Mouse (Mus musculus) hindlimb bud, embryonic 11.5 days (tissue): ENCODE results near the gene Gm10273.
A peak's percentile ranks its signal among the peaks of the same experiment; 100 is the strongest.
"Not testable (repeated sequence)": the region's sequence is repeated elsewhere in the genome, so short reads cannot be mapped to it uniquely, and the experiment has no call there.

Experiments used
- DNase-seq: peaks from one replicate; pipeline ENCODE4 v3.0.0-alpha.2; 2012; ENCODE audit warnings: low read depth, low spot score; ENCODE audit errors: extremely low spot score

The Gm10273 gene

GRCm38 (mm10) chr10:59395461-59395860 is at the start of gene Gm10273:
Gene Gm10273 (plus strand): TSS chr10:59395632.
- not testable (repeated sequence) for DNase-seq

DNA sequence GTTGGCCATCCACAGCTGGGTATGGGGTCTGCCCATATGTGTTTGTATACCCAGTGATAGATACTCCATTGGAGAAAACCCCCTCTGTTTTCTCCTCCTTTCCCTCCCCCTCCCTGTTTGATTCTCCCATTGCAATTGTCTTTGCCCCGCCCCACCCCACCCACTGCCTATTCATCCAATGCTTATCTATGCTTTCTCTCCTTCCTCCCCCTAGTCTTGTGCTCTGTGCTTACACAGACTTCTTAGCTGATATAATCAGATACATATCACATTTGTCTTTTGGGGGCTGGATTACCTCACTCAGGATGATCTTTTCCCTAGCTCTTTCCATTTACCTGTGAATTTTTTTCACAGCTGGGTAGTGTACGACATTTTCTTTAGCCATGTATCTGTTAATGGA is 48.9 kb upstream of the Gm10273 start:
- no peak for DNase-seq

- no peak for DNase-seq
These were observed 47.2 kb upstream of the Gm10273 start for GRCm38 (mm10) chr10:59348200-59348599.

DNA sequence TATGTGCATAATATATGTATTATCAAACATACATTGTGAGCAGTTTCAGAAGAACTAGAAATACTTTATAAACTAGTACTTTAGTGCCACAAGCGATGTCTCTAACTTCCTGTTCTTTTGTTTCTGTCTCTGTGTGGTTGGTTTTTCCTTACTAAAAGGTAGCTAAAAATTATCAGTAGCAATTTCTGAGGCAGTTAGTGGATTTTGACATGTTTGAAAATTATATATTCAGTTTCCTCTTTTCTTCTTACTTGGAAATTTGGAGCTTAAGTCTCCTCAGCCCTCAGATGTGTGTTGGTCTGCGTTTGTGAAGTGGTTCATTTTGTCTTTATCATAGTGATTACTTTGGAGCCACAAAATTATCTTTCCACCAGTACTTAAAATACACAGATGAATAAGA is 45.9 kb upstream of the Gm10273 start:
- no peak for DNase-seq

GRCm38 (mm10) chr10:59353065-59353464 is 42.4 kb upstream of the Gm10273 start:
- no peak for DNase-seq

GRCm38 (mm10) chr10:59354120-59354519 is 41.3 kb upstream of the Gm10273 start:
- DNase-seq = no peak

- DNase-seq = no peak
These were observed 40.4 kb upstream of the Gm10273 start for GRCm38 (mm10) chr10:59355020-59355419.

GRCm38 (mm10) chr10:59358744-59359143 is 36.7 kb upstream of the Gm10273 start:
- no peak for DNase-seq

GRCm38 (mm10) chr10:59363208-59363607 is 32.2 kb upstream of the Gm10273 start:
- no peak for DNase-seq

DNA sequence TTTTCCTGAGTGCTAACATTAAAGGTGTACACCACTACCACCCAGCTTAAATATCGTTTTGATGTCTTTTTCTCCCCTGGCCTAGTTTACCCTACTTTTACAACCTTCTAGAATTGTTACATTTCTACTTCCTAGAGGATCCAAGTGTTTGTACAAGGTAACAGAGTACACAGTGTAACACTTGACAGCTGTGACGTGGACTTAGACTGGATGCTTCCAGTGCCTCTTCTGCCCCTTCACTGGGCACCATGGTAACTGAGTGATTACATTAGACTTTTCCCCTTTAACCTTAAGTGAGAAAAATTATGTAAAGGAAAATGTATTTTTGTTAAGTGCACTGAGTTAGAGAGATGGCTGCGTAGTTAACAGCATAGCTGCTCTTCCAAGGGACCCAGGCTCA is 30.9 kb upstream of the Gm10273 start:
- DNase-seq = no peak

GRCm38 (mm10) chr10:59365804-59366589 is 29.4 kb upstream of the Gm10273 start:
- DNase-seq = no peak

DNA sequence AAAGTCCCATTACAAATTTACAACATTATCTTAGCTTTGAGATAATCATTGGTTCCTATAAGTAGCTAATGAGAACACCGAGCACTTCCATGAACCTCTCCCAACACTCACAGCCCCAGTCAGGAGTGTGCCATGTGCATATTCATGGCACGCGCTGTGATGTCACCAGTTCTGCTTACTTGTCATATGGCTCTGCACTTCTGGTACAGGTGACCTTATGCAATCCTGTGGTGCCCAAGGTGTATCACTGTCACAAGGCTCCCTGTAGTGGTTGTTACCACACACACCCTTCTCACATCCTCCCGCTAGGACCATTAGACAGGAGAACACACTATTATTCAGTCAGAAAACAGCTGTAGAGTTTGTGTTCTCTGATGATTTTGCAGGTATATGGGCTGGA is 28.7 kb upstream of the Gm10273 start:
- DNase-seq = no peak

DNA sequence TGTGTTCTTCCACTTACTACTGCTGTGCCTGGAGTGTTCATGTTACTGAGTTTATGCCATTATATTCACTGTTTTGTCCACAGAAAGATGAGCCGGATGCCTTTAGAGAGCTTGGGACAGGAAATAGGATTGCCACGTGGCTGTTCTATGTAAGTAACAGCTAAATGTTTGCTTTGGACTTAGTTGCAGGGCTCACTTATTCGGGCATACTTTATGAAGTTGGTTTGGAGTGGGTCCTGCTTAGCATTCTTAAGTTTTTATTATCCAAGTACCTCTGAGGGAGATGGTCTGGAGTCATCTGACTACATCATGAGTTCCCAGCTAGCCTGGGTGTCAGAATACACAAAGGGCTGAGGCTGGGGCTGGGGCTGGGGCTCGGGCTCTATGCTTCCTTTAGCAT is 28.2 kb upstream of the Gm10273 start:
- no peak for DNase-seq

GRCm38 (mm10) chr10:59368729-59369128 is 26.7 kb upstream of the Gm10273 start:
- no peak for DNase-seq

DNA sequence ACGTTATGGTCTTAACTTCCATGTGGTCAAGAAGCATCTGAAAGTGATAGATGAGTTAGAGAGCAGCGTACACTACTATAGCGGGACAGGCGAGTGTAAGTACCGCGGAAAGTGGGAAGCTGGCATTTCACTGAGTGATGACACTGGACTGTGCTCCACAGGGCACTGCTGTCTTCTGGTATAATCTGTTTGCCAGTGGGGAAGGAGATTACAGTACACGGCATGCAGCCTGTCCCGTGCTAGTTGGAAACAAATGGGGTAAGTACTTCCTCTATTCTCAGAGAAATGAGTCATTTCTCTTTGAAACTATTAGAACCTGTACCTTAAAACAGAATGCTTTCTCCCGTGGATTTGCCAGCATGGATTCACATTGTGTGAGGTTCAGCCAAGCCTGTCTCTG is 26.0 kb upstream of the Gm10273 start:
- DNase-seq = no peak

DNA sequence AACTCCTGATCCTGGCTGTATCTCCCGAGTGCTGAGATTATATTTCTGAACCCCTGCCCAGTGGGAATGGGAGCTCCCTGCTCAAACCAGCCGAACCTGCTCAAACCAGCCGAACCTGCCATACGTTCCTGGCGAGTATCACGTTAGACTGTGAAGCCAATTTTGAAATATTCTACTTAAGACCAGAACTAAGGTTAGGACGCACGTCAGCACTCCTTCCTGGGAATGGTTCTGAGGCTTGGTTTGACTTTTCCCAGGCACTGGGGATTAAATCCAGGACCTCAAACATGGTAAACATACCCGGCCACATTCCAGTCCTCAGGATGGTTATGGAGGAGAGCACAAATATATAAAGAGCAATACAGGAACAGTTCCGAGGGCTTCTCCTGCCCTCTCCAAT is 17.5 kb upstream of the Gm10273 start:
- DNase-seq = no peak

DNA sequence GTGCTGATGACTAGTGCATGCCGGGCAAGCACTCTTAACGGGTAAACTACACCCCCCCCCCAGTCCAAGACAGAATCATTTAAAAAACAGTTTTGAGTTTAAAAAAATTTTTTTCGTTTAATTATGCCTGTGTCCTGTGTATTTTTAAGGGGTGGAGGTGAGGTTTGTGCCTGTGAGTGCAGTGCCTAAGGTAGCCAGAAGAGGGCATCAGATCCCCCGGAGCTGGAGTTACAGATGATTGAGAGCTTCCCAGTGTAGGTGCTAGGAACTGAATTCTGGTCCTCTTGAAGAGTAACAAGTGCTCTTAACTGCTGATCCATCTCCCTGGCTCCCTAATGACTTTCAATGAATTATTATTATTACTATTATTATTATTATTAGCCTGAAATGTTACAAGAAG is 16.7 kb upstream of the Gm10273 start:
- no peak for DNase-seq

DNA sequence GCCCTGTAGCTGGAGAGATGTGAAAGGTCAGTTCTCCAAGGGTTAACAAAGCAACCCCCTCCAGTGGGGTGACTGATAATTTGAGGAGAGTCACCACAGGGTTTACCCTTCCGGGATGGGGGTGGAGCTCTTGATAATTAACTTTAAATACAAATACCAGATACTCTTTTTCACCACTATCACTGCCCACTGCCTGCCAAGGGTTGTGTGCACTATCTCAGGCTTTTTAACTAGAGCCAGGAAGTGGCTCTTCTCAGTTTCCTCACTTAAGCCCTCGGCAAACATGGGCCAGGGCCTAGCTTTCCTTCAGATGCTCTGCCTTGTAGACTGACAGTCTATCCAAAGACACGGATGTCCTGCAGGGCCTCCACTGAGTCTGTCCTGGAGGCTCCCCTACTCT is 15.5 kb upstream of the Gm10273 start:
- no peak for DNase-seq

- DNase-seq = no peak
These were observed 15.0 kb upstream of the Gm10273 start for GRCm38 (mm10) chr10:59380411-59380821.

GRCm38 (mm10) chr10:59381563-59381962 is 13.9 kb upstream of the Gm10273 start:
- peak; percentile 10 for DNase-seq

DNA sequence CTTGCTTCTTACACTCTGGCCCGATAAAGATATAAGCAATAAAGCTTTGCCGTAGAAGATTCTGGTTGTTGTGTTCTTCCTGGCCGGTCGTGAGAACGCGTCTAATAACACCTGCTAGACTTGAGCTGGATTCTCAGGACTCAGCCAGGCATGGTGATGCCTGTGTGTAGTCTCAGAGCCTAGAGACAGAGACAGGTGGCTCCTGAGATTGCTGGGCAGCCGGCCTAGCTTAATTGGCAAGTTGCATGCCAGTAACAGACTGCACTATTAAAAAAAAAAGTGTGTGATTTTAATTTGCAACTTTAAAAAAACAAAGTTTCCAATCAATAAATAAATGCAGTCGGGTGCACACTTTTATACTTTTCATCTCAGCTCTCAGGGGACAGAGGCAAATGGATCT is 8.5 kb upstream of the Gm10273 start:
- DNase-seq = no peak

DNA sequence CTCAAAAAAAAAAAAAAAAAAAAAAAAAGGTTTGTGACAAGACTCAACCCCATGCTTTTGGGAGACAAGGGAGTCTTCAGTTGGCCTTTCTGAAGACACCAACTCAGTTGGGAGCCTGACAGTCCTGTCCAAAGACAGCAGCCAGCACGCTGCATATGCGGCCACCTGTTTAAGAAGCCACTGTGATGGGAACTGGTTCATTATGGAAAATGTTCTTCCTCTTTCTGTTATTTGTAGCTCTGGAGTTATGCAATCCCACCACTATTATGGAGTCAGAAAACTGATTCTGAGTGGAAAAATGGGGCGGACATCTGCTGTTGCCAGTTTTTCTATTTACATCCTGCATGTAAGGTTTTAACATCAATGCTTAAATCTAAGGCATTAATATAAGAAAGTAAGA is 5.8 kb upstream of the Gm10273 start:
- no peak for DNase-seq

- DNase-seq = no peak
These were observed 3.5 kb upstream of the Gm10273 start for GRCm38 (mm10) chr10:59391907-59392306.
